Comparison of ENCODE assay signal across 8 mouse cellular contexts in genomic region chr19:46349550-46349949, GRCm38 (mm10). TPM values are rescaled to one million over a fixed set of nuclear protein-coding genes. Genes with fewer than 3 reads are reported as not detected.
DNase-seq lines count a peak whose midpoint lies in the region; ATAC-seq and TF ChIP-seq lines count a peak whose summit lies in the region.

No protein-coding gene starts in this region.

- no peak for TF ChIP-seq CTCF in spleen, adult 2 months (IDR thresholded peaks at IDR 0.05; ENCODE audit: extremely low read depth, insufficient read depth, insufficient read length, insufficient replicate concordance)
- TF ChIP-seq CTCF in thymus, adult 2 months (IDR thresholded peaks at IDR 0.05; ENCODE audit: borderline replicate concordance, control insufficient read depth, extremely low read depth, insufficient read depth, low read length, poor library complexity) = no peak

- 55% methylated on average over 6 of the region's 6 CpGs for WGBS in spleen, adult 2 months
- WGBS in liver, embryonic 13.5 days (ENCODE audit: insufficient replicate concordance) = 48% methylated on average over 6 of the region's 6 CpGs
- WGBS in thymus, adult 2 months = 53% methylated on average over 6 of the region's 6 CpGs

- peaks cover 5% of the 10 kb centered on the region; the same call in 1 of the 2 replicates for H3K27me3 ChIP-seq in spleen, adult 2 months (ENCODE audit: control insufficient read depth, insufficient read depth, low read length)
- peaks cover 30% of the 10 kb centered on the region for H3K27me3 ChIP-seq in liver, embryonic 13.5 days
- peaks cover 2% of the 10 kb centered on the region; the same call in 1 of the 2 replicates for H3K27me3 ChIP-seq in thymus, adult 2 months (ENCODE audit: control insufficient read depth, insufficient read depth, low read length)

- no peak overlapping the region for H3K27ac ChIP-seq in spleen, adult 2 months (ENCODE audit: insufficient read depth, low read length)
- no peak overlapping the region for H3K27ac ChIP-seq in liver, embryonic 13.5 days
- H3K27ac ChIP-seq in thymus, adult 2 months (ENCODE audit: control insufficient read depth, insufficient read depth, low read length) = no peak overlapping the region

- no peaks in the 10 kb centered on the region for H3K36me3 ChIP-seq in spleen, adult 2 months (ENCODE audit: control insufficient read depth, insufficient read depth, low read length)
- no peaks in the 10 kb centered on the region for H3K36me3 ChIP-seq in liver, embryonic 13.5 days
- no peaks in the 10 kb centered on the region for H3K36me3 ChIP-seq in thymus, adult 2 months (ENCODE audit: control insufficient read depth, insufficient read depth, low read length)

- H3K4me2 ChIP-seq in liver, embryonic 13.5 days = peak overlapping the region; percentile 89

- H3K9ac ChIP-seq in liver, embryonic 13.5 days = peak overlapping the region; percentile 73

- DNase-seq in cerebellum, adult 11-12 months = peak; percentile 62
- DNase-seq in cerebellum, adult 8-10 months = no peak
- no peak for DNase-seq in spleen, adult 2 months (ENCODE audit: low read depth in 1 of 2, low spot score in 2 of 2)
- no peak for DNase-seq in spleen, adult 12 weeks (ENCODE audit: low spot score)
- DNase-seq in liver, embryonic 13.5 days = no peak
- DNase-seq in thymus, postnatal 10 days (ENCODE audit: low spot score in 2 of 2) = no peak
- DNase-seq in thymus, adult 2 months = no peak
- DNase-seq in adrenal gland, postnatal 36 days = no peak

- H3K4me3 ChIP-seq in spleen, adult 2 months (ENCODE audit: extremely low read depth, insufficient read depth, insufficient read length) = peak overlapping the region; percentile 75; the same call in 1 of the 2 replicates
- peak overlapping the region; percentile 70 for H3K4me3 ChIP-seq in liver, embryonic 13.5 days (replicated peaks)
- no peak overlapping the region for H3K4me3 ChIP-seq in thymus, adult 2 months (ENCODE audit: control insufficient read depth, insufficient read depth, low read length)

- TF ChIP-seq POLR2A in spleen, adult 2 months (IDR thresholded peaks at IDR 0.05; ENCODE audit: low read depth, low read length) = no peak
- no peak for TF ChIP-seq POLR2A in thymus, adult 2 months (IDR thresholded peaks at IDR 0.05; ENCODE audit: control insufficient read depth, extremely low read depth, insufficient read depth, low read length, poor library complexity)

- H3K4me1 ChIP-seq in spleen, adult 2 months (ENCODE audit: control insufficient read depth, insufficient read depth, insufficient read length) = peaks cover 6% of the 10 kb centered on the region
- peaks cover 62% of the 10 kb centered on the region for H3K4me1 ChIP-seq in liver, embryonic 13.5 days (replicated peaks)
- H3K4me1 ChIP-seq in thymus, adult 2 months (replicated peaks; ENCODE audit: control insufficient read depth, insufficient read depth, low read length) = peaks cover 9% of the 10 kb centered on the region

- H3K9me3 ChIP-seq in liver, embryonic 13.5 days (replicated peaks) = no peaks in the 10 kb centered on the region

- ATAC-seq in liver, embryonic 13.5 days (ENCODE audit: low read depth) = no peak

RNA-seq across cellular contexts. Expression of gene 2310034G01Rik, which starts 0.6 kb away (rescaled TPM):
- polyA plus RNA-seq in spleen, adult 2 months (2012; rRNA removed) = 0.16 and 0.42 TPM in 2 replicates
- polyA plus RNA-seq in liver, embryonic 13.5 days (2015; fragmentation: Nextera tagmentation; extraction: Ambion mirVana) = 0.44 and 0.59 TPM in 2 replicates
- 0.38 and 0.43 TPM in 2 replicates for polyA plus RNA-seq in thymus, adult 2 months (2012; rRNA removed)
- total RNA-seq in adrenal gland, postnatal 36 days (2021) = 1 to 10 TPM; 1.3 TPM

RNA-seq across cellular contexts. Expression of gene Mfsd13a, which starts 8.6 kb away (rescaled TPM):
- polyA plus RNA-seq in spleen, adult 2 months (2012; rRNA removed) = 5.3 and 10.8 TPM in 2 replicates
- polyA plus RNA-seq in liver, embryonic 13.5 days (2015; fragmentation: Nextera tagmentation; extraction: Ambion mirVana) = 10.6 and 12.3 TPM in 2 replicates
- polyA plus RNA-seq in thymus, adult 2 months (2012; rRNA removed) = 16.8 and 20.6 TPM in 2 replicates
- 1 to 10 TPM; 5.2 to 7.5 TPM for total RNA-seq in adrenal gland, postnatal 36 days (2021)

RNA-seq across cellular contexts. Expression of gene Cuedc2, which starts 11.0 kb away (rescaled TPM):
- 45.3 and 55.0 TPM in 2 replicates for polyA plus RNA-seq in spleen, adult 2 months (2012; rRNA removed)
- polyA plus RNA-seq in liver, embryonic 13.5 days (2015; fragmentation: Nextera tagmentation; extraction: Ambion mirVana) = 85.6 and 86.7 TPM in 2 replicates
- 85.4 and 105 TPM in 2 replicates for polyA plus RNA-seq in thymus, adult 2 months (2012; rRNA removed)
- total RNA-seq in adrenal gland, postnatal 36 days (2021) = 10 to 100 TPM; 74.7 to 77.8 TPM

RNA-seq across cellular contexts. Expression of gene Fbxl15, which starts 21.6 kb away (rescaled TPM):
- 12.1 and 16.4 TPM in 2 replicates for polyA plus RNA-seq in spleen, adult 2 months (2012; rRNA removed)
- polyA plus RNA-seq in liver, embryonic 13.5 days (2015; fragmentation: Nextera tagmentation; extraction: Ambion mirVana) = 11.2 and 12.1 TPM in 2 replicates
- polyA plus RNA-seq in thymus, adult 2 months (2012; rRNA removed) = 13.5 and 15.2 TPM in 2 replicates
- 10 to 100 TPM in 1 of 2 experiments, 1 to 10 TPM in 1; 9.2 to 10.0 TPM for total RNA-seq in adrenal gland, postnatal 36 days (2021)

RNA-seq across cellular contexts. Expression of gene Psd, which starts 22.6 kb away (rescaled TPM):
- polyA plus RNA-seq in spleen, adult 2 months (2012; rRNA removed) = 3.6 and 4.7 TPM in 2 replicates
- polyA plus RNA-seq in liver, embryonic 13.5 days (2015; fragmentation: Nextera tagmentation; extraction: Ambion mirVana) = 5.8 and 7.1 TPM in 2 replicates
- 1.5 and 1.6 TPM in 2 replicates for polyA plus RNA-seq in thymus, adult 2 months (2012; rRNA removed)
- 1 to 10 TPM; 6.0 to 7.5 TPM for total RNA-seq in adrenal gland, postnatal 36 days (2021)
